Mouse (Mus musculus) thymus, adult 18-20 months (tissue): Measurements from ENCODE around the gene Ypel5.
A peak's percentile ranks its signal among the peaks of the same experiment; 100 is the strongest.

ENCODE experiments used
- DNase-seq, 2 experiments: peaks; one replicate each; pipeline ENCODE4 v3.0.0; 2022; ENCODE audit warnings: mixed read lengths in 2 of 2

Gene Ypel5

DNA sequence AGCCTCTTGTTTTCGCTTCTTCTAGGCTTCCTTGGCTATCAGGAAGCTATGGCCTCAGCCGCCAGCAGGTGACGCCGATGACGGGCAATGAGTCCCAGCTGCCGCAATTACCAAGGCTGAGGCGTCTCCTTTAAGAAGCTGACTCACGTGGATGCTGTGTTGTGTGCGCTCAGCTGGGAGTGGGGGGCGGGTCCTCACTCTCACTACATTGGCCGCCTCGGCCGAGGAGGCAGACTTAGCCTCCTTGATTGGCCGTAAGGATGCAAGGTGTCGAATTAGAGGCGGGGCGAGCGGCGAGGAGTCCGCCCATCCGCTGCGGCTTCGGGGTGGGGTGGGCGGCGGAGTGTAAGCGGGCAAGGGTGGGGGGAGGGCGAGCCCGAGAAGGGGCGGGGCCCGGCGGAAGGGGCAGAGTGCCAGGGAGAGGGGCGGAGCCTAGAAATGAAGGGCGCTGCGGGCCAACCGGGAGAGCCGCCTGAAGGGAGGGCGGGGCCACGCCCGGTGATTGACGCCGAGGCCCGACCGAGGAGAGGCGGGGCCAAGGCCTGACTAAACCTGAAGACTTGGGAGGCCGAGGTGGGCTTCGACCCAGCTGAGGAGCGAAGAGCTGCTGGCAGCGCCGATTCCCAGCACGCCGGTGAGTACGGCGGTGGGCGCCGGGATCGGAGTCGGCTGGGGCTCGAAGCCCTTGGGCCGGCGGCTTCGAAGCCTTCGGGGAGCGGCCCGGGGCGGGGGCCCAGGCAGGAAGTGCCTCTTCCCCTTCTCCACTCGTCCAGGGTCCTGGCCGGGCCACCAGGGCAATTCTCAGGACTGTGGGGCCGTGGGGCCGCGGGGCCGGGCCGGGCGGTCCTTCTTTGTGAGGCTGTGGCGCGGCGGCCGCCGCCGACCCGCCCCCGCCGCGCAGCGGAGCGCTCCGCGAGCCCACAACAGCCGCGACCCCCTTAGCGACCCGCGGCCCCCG is at the start of gene Ypel5:
Gene Ypel5 (plus strand): TSS at position 296 of the 958 bp plus-strand sequence.
- DNase-seq: peak; percentile 98 to 99

GRCm38 (mm10) chr17:72787886-72788436 is 48.3 kb upstream of the Ypel5 start:
- DNase-seq: no peak

DNA sequence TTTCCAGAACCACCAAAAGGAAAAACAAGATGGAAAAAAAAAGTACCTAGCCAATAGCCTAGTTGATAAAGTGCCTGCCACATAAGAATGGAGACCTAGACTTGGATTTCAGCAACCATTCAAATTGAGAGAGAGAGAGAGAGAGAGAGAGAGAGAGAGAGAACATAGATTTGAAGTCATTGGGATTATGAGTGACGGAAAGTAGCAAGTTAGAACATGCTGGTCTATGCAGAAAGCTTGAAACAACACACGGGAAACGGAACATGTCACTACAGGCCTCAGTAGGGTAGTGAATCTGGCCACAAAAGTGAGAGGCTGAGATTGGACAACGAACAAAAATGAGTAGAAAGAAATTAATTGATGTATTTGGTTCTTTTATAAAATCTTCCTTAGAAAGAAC is 43.0 kb upstream of the Ypel5 start:
- DNase-seq: no peak

DNA sequence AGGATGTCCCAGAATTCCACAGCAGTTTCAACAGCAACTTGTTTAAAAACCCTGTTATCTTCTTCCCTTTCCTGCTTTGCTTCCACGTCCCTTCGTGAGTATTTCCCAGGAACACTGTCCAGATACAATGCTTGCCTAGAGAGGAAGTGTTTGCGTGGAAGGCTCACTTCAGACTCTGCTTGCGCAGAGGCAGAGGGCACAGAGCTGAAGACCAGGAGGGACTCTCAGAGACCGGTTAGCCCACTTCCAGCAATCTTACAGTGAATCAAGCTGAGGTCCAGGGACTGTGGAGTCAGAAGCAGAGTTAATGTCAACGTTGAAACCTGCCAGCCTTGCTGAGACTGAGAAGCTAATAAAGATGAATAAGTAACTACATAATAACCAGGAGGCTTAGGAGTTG is 41.6 kb upstream of the Ypel5 start:
- no peak for DNase-seq

DNA sequence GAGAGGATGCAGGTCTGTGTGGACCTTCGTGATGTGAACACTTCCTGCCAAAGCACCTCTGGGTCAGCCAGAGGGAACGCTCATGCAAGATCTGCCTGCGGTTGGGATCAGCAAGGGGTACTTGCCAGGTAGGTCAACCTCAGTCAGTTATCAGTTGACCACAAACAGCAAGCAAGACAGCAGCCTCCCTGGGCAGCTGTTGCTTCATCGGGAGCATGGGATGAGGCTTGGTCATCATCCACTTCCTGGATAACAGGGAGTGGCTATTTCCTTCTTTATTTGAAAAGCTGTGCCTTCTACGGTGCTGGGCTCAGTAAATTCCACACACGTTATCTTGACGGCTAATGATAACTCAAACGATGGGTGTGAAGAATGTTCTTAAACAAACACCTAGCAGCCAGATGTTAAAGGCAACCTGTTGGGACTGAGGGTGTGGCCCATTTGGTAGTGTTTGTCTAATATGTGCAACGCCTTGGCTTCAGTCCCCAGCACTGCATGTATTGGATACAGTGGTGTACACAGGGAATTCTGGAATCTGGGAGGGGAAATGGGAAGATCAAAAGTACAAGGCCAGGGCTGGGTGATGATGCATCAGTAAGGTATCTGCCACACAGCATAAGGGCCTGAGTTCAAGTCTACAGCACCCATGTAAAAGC is 40.7 kb upstream of the Ypel5 start:
- no peak for DNase-seq

- no peak for DNase-seq
Observed at GRCm38 (mm10) chr17:72796506-72796905, 39.7 kb upstream of the Ypel5 start.

- DNase-seq: no peak
Observed at GRCm38 (mm10) chr17:72797867-72798266, 38.4 kb upstream of the Ypel5 start.

- no peak for DNase-seq
Observed at GRCm38 (mm10) chr17:72809942-72810654, 26.2 kb upstream of the Ypel5 start.

- DNase-seq: peak in 1 of 2 experiments; percentile 24
Observed at GRCm38 (mm10) chr17:72813419-72814315, 22.6 kb upstream of the Ypel5 start.

DNA sequence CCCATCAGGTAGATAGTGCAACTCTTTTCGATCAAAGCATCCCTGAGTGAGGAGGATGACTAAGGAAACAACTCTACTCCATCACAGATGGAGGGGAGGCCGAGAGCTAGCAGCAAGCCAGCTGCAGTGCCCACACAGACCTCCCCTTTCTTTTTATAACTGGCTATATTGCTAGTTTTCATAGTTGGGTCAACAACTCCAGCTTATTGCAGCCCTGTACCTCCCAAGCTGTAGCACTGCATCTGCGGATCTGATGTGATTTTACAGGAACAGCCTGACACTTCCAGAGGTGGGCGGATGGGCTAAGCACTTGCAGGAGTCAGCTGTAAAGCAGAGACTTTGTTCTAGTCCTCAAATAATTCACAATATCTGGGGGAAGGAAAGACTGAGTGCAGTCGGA is 18.7 kb upstream of the Ypel5 start:
- DNase-seq: no peak

GRCm38 (mm10) chr17:72819714-72820113 is 16.5 kb upstream of the Ypel5 start:
- no peak for DNase-seq

GRCm38 (mm10) chr17:72820425-72820824 is 15.8 kb upstream of the Ypel5 start:
- DNase-seq: no peak

GRCm38 (mm10) chr17:72821923-72822322 is 14.3 kb upstream of the Ypel5 start:
- DNase-seq: no peak

DNA sequence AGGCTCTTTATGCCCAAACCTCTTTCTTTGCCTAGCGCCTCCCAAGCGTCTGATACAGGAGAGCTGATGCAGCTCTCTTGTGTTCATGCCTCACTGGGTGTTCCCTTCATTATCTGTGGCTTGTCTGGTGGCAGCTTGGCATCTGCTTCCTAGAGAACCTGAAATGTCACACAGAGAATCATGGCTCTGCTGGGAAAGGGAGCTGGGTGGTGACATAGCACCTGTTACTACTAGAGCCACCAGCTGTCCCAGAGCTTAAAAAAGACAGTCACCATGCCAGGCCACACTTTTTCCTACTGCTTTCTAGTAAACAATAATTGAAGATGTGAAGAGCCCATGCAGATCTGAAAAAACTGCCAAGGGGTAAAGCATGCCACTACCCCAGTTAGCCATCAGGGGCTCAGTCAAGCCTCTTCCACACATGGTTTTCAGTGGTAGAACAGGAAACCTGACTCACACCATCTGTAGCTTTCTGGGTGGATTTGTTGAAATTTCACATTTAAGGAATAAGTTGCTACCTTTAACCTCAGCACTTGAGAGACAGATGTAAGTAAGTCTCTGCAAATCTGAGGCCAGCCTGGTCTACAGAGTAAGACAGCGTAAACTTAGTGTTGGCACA is 9.2 kb upstream of the Ypel5 start:
- no peak for DNase-seq

DNA sequence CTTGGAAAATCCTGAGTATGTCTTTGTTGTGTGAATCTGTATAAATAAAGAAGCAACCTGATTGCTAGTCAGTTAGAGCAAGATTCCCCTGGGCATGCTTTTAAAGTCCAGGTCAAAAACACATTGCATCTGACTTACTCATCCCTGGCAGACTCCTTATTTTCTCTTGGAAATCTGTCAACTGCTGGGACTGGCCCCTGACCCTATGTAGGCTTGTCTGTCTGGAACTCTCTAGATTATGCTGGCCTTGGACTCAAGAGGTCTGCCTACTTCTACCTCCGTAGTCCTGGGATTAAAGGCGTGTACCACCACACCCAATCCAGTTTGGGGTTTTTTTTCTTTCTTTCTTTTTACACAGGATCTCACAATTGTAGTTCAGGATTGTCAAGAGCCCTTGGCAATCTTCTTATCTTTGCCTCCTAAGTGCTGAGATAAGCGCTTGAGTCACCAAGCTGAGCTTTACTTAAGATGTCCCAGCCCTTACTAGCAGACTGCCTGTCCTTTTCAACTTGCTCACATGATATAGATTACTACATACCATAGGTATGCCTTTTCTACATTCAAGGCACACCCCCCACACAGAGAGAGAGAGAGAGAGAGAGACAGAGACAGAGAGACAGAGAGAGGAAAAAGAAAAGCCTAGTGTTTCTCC is 8.1 kb upstream of the Ypel5 start:
- DNase-seq: no peak

DNA sequence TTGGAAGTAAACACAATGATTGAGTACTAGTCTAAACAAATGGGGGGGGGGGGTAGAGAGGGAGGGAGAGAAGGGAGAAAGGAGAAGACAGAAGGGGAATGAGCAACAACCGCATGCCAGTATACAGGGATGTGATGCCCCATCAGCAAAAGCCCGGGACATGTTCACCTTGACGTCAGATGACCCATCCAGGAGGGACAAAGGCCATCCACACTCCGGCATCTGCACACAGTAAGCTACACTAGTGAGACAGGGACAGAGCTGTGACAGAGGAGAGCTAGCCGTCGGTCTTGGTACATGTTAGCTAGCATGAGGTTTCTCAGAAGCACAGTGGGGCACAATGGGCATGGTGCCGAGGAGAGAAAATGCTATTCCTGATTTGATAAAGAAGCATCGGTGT is 7.6 kb upstream of the Ypel5 start:
- DNase-seq: no peak

- DNase-seq: peak; percentile 86
Observed at GRCm38 (mm10) chr17:72837140-72837712, 973 bp downstream of the Ypel5 start.

GRCm38 (mm10) chr17:72837824-72838474 is 1.7 kb downstream of the Ypel5 start:
- DNase-seq: no peak

- DNase-seq: no peak
Observed at GRCm38 (mm10) chr17:72839000-72839399, 2.7 kb downstream of the Ypel5 start.

DNA sequence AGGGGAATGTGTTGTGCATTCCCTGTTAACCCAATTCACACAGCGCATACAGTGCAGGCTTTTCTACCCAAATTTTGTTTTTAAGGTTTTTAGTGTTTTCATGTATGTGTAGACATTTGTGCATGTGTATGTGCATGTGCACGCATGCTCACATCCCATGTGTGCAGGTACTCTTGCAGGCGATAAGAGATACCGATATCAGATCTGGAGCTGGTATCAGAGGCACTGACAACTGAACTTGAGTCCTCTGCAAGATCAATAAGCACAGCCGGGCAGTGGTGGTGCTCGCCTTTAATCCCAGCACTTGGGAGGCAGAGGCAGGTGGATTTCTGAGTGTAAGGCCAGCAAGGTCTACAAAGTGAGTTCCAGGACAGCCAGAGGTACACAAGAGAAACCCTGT is 8.1 kb downstream of the Ypel5 start:
- no peak for DNase-seq
